Mouse (Mus musculus): ENCODE measurements around the gene Ifna15. TPM values are rescaled to one million over a fixed set of nuclear protein-coding genes. Genes with fewer than 3 reads are reported as not detected.

The Ifna15 gene
- total RNA-seq, 2 experiments from 2014 or later, result not detected

- intact Hi-C loops (cut with DNase I), result no loop called here
- no peak overlapping the region for H3K27ac ChIP-seq
- TF ChIP-seq CTCF (IDR thresholded peaks at IDR 0.05), result no peak
Measured at GRCm38 (mm10) chr4:88530892-88531291, 27.2 kb downstream of the Ifna15 start.

DNA sequence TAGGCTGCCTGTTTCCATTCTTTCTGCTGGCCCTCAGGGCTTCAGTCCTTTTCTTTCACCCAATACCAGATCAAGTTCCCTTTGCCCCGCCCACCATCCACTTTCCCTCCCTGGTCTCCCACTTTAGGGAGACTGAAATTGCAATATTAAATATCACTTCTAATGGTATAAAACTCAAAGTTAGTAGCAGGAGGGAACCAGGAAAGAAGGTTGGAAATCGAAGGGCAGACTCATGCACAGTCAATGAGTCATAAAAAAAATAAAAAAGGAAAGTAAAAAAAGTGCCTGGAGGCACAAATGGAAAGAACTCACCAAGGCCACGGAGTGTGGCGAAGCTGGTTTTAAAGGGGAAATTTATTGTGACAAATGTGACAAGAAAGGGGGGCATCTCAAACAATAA, 27.8 kb downstream of the Ifna15 start:
- no peak for TF ChIP-seq CTCF (IDR thresholded peaks at IDR 0.05)
- no peak for DNase-seq
- Histone ChIP-seq H3K4me3 (no peak overlapping the region), H3K27ac (no peak overlapping the region)
- intact Hi-C loops (cut with DNase I), result no loop called here

More at GRCm38 (mm10) chr4:88530892-88531291, 27.2 kb downstream of the Ifna15 start:
- H3K4me3 ChIP-seq, result no peak overlapping the region
- no peak for DNase-seq

- no peak for DNase-seq
- TF ChIP-seq CTCF (IDR thresholded peaks at IDR 0.05), result no peak
- no peak overlapping the region for H3K27ac ChIP-seq
- intact Hi-C loops (cut with DNase I), result no loop called here
- no peak overlapping the region for H3K4me3 ChIP-seq
Measured at GRCm38 (mm10) chr4:88526379-88527049, 31.5 kb downstream of the Ifna15 start.

DNA sequence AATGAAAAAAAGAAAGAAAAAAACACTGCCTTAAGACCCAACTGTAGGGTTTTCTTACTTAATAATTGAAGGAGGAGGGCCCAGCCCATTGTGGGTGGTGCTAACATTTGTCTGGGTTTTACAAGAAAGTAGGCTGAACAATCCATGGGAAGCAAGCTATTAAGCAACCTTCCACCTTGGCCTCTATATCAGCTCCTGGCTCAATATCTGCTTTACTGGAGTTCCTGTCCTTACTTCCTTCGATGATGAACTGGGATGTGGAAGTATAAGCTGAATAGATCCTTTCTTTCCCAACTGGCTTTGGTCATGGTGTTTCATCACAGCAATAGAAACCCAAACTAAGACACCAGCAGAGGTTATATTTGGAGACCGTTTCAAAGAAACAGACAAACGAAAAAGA, 32.7 kb downstream of the Ifna15 start:
- no peak for TF ChIP-seq CTCF (IDR thresholded peaks at IDR 0.05)
- intact Hi-C loops (cut with DNase I), result loop anchor here (2.0 kb wide), 1 partner anchor 17 kb away; no protein-coding TSS in a partner anchor
- DNase-seq, result no peak
- no peak overlapping the region for H3K27ac ChIP-seq
- no peak overlapping the region for H3K4me3 ChIP-seq

GRCm38 (mm10) chr4:88523241-88523640, 34.8 kb downstream of the Ifna15 start:
- intact Hi-C loops (cut with DNase I), result no loop called here
- TF ChIP-seq CTCF (IDR thresholded peaks at IDR 0.05), result peak; percentile 61
- Histone ChIP-seq H3K27ac (no peak overlapping the region), H3K4me3 (no peak overlapping the region)
- DNase-seq, result no peak

DNA sequence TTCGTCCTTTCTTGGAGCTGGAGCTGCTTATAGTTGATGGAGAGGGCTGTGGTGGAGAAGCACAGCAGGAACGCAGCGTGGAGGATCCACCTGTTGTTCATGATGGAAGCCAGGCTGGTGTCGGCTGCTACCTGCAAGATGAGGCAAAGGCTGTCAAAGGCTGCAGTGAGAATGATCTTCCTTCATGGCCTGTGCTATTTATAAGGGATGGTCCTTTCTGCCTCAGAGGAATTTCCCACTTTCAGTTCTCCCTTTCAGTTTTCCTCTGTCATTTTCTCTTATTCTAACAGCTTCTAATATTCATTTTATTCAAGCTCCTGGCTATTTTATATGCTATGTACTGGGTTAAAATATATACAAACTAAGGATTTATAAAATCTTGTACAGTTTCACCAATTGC, 35.4 kb downstream of the Ifna15 start, which contains the start of gene Ifnb1:
TSS of gene Ifnb1 (minus strand) at position 101 of the 400 bp plus-strand sequence.
- no peak within 1 kb of the TSS for H3K27ac ChIP-seq
- no peak within 1 kb of the TSS for H3K4me3 ChIP-seq
- intact Hi-C loops (cut with DNase I), result no loop called here
- DNase-seq, result no peak
- no peak for TF ChIP-seq CTCF (IDR thresholded peaks at IDR 0.05)

DNA sequence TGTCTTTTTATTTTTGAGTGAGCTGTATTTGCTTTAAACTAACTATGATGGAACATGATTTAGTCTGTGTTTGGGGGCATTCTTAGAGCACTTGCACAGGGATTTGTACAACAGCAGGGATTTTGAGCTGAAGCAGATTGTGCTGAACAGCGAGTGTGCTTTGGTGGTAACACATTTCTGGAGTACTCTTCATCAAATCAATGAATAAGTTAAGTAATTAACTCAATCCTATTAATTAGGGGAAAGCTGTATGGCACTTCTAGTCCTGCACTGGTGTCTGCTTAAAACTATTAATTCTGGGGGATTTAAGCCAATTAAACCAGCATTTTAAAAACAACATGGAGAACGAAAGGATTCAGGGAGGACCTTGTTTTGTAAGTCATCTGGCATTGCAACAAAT, 40.1 kb downstream of the Ifna15 start:
- Histone ChIP-seq H3K27ac (no peak overlapping the region), H3K4me3 (no peak overlapping the region)
- no peak for DNase-seq
- intact Hi-C loops (cut with DNase I), result loop anchor here (10.0 kb wide), 1 partner anchor 83 kb away; the partner anchor contains the start of gene Hacd4
- no peak for TF ChIP-seq CTCF (IDR thresholded peaks at IDR 0.05)

GRCm38 (mm10) chr4:88515711-88516211, 42.3 kb downstream of the Ifna15 start:
- intact Hi-C loops (cut with DNase I), result loop anchor here (10.0 kb wide), 1 partner anchor 81 kb away; the partner anchor contains the start of gene Hacd4

DNA sequence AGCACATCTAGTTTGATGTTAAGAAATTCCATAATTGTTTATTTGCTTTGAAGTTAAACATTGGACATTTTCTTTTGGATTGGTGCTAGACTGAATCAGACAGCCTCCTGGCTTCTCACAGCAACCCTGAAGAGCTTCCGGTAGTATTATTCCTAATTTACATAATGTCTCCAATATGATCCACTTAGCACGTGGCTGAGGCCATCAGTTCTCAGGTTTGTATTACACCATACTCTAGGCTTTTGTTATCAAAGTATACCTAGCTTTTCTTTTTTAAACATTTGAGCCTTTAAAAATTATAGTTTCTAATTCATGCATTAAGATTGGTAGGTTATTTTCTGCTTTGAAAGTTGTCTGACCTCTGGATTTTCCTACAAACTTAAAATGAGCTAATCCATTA, 42.8 kb downstream of the Ifna15 start:
- intact Hi-C loops (cut with DNase I), result loop anchor here (10.0 kb wide), 1 partner anchor 80 kb away; the partner anchor contains the start of gene Hacd4
- peak overlapping the region; percentile 50 for H3K4me3 ChIP-seq
- peak overlapping the region; percentile 73 for H3K27ac ChIP-seq
- TF ChIP-seq CTCF (IDR thresholded peaks at IDR 0.05), result no peak
- DNase-seq, result no peak

More at GRCm38 (mm10) chr4:88515711-88516211, 42.3 kb downstream of the Ifna15 start:
- peak; percentile 32 for DNase-seq
- no peak for TF ChIP-seq CTCF (IDR thresholded peaks at IDR 0.05)
- peak overlapping the region; percentile 73 for H3K27ac ChIP-seq
- peak overlapping the region; percentile 50 for H3K4me3 ChIP-seq

DNA sequence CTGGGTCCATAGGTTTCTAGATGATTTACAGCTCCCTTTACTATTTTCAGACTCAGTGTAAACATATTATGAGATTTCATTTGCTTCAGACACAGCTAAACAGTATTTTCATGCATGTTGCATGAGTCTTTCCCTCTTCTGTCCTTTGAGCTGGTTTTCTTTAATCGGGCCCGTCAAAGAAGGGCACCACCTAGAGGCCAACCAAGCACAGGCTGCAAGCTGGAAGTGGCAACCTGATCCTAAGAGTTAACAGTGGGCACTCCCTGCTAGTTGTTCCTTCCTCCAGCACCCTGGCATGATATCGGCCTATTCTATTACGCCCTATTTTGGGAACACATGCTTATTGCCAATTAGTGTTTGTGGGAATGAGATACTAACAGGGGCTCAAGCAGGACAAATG, 43.6 kb downstream of the Ifna15 start:
- Histone ChIP-seq H3K4me3 (no peak overlapping the region), H3K27ac (peak overlapping the region; percentile 73)
- peak; percentile 42 for DNase-seq
- TF ChIP-seq CTCF (IDR thresholded peaks at IDR 0.05), result peak; percentile 83
- intact Hi-C loops (cut with DNase I), result loop anchor here (10.0 kb wide), 1 partner anchor 80 kb away; the partner anchor contains the start of gene Hacd4

DNA sequence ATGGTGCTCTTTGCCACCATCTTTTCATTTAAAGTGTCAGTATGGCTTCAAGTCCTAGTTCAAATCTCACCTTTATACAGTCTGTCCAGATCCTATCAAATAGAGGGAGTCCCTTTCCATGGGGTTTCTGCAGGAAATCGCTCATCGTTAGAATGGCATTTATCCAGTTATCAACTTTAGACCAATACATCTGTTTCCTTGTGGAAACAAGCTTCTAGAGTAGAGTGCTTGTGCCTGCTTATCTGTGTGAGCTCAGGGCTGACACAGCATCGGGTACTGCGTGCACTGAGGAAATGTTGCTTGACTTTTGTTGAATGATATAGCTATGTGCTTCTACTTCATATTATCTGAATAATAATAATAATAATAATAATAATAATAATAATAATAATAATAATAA, 44.3 kb downstream of the Ifna15 start:
- TF ChIP-seq CTCF (IDR thresholded peaks at IDR 0.05), result no peak
- intact Hi-C loops (cut with DNase I), result loop anchor here (10.0 kb wide), 1 partner anchor 79 kb away; the partner anchor contains the start of gene Hacd4

More for the DNA sequence above, 44.3 kb downstream of the Ifna15 start:
- DNase-seq, result no peak
- H3K27ac ChIP-seq, result no peak overlapping the region
- no peak overlapping the region for H3K4me3 ChIP-seq

Other genes with a start within 250 kb of the Ifna15 start
- gene Hacd4, start 119.3 kb downstream of the Ifna15 start, total RNA-seq (2021), result 1 to 10 TPM in 1 of 2 experiments, under 1 TPM in 1; 0.77 to 1.2 TPM
- not detected for gene Ifnb1, start 35.5 kb downstream of the Ifna15 start, total RNA-seq (2021)
- not detected for gene Ifna14, start 13.6 kb upstream of the Ifna15 start, total RNA-seq (2021)
- not detected for gene Ifna9, start 34.1 kb upstream of the Ifna15 start, total RNA-seq (2021)
- not detected for gene Ifna12, start 45.1 kb upstream of the Ifna15 start, total RNA-seq (2021)
- not detected for gene C87499, start 76.2 kb upstream of the Ifna15 start, total RNA-seq (2021)
- gene Ifna13, start 86.2 kb upstream of the Ifna15 start, total RNA-seq (2021), result not detected
- gene Ifna16, start 118.7 kb upstream of the Ifna15 start, total RNA-seq (2021), result not detected
- gene Ifna2, start 125.7 kb upstream of the Ifna15 start, total RNA-seq (2021), result not detected
- not detected for gene Ifnab, start 133.1 kb upstream of the Ifna15 start, total RNA-seq (2021)
- gene Gm26566, start 163.6 kb upstream of the Ifna15 start, total RNA-seq (2021), result under 1 TPM; 0.22 to 0.48 TPM
- gene Klhl9, start 164.2 kb upstream of the Ifna15 start, total RNA-seq (2021), result 10 to 100 TPM; 51.6 to 58.9 TPM
- not detected for gene Gm13271, start 196.6 kb upstream of the Ifna15 start, total RNA-seq (2021)
- not detected for gene Gm13283, start 201.9 kb upstream of the Ifna15 start, total RNA-seq (2021)
- not detected for gene Gm13290, start 215.6 kb upstream of the Ifna15 start, total RNA-seq (2021)
- not detected for gene Gm13289, start 218.7 kb upstream of the Ifna15 start, total RNA-seq (2021)
- not detected for gene Gm13272, start 221.6 kb upstream of the Ifna15 start, total RNA-seq (2021)
- gene Ifnz, start 223.9 kb upstream of the Ifna15 start, total RNA-seq (2021), result not detected
- gene Gm13276, start 227.5 kb upstream of the Ifna15 start, total RNA-seq (2021), result not detected
- not detected for gene Gm13277, start 230.4 kb upstream of the Ifna15 start, total RNA-seq (2021)
- gene Gm13278, start 233.3 kb upstream of the Ifna15 start, total RNA-seq (2021), result not detected
- gene Gm13275, start 236.2 kb upstream of the Ifna15 start, total RNA-seq (2021), result not detected
- not detected for gene Gm13279, start 239.2 kb upstream of the Ifna15 start, total RNA-seq (2021)
- gene Gm13285, start 241.4 kb upstream of the Ifna15 start, total RNA-seq (2021), result not detected
- not detected for gene Gm13287, start 245.0 kb upstream of the Ifna15 start, total RNA-seq (2021)
- not detected for gene Gm13288, start 247.3 kb upstream of the Ifna15 start, total RNA-seq (2021)

Measured in gastrocnemius, adult 2 months (tissue).